Mouse (Mus musculus) megakaryocyte, embryonic 14.5 days (primary cell): ENCODE measurements at regions not wholly inside any gene's neighbourhood (a gene's known extent, or its start where the extent isn't known, plus 50 kb on each side); places are given as distances from the start of the nearest gene placed in this dataset.

Experiments used
- FLI1 ChIP-seq: IDR thresholded peaks from 2 replicates; pipeline ENCODE4 v1.6.1; 2012; ENCODE audit warnings: low read length, inconsistent platforms, mixed read lengths
- GATA1 ChIP-seq: IDR thresholded peaks from 3 replicates; pipeline ENCODE4 v1.6.1; 2012; ENCODE audit warnings: mixed read lengths, low read length, inconsistent platforms, borderline replicate concordance

- TF ChIP-seq FLI1 (no peak), GATA1 (no peak)
Measured at GRCm38 (mm10) chr17:82925751-82926150, 289.3 kb upstream of the Pkdcc start.
